Mouse (Mus musculus): ENCODE measurements around the gene Cabcoco1.

Gene Cabcoco1

DNA sequence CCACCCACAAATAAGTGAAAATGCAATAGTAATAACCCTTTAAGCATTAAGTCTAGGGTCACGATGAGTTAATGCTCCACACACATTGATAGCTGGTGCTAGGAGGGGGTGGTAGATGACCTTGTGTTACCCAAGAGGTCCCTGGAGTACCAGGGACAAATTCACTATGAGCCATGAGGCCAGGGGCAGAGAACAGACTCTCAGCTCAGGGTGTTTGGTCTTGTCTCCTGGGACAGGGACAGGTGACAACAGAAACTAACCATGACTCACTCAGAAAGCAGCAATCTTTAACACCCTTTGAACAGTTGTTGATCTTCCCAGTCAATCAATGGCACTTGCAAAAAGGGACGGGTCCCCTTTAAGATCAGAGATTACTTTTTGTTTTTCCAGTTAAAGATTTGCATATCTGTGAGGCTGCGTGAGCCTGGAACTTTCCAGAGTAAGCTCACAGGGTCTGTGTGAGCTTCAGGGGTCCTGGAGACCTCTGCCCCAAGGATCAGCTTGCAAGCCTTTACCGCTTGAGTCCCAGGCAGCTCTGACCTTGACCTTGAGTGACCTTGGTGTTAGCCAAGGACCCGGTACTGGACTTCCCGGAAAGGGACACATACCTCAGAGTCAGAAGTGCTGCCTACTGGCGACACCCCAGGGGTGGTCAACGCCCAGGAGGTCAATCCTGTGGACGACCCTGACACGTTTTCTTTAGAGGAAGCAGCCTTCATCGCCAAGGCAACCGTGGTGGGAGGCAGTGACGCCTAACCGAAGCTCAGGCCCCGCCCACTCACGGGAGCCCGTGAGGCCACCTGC lies at the start of gene Cabcoco1:
Gene Cabcoco1, minus strand, starts transcription at position 758 of the 804 bp plus-strand sequence.
- peak; percentile 91 for DNase-seq

DNA sequence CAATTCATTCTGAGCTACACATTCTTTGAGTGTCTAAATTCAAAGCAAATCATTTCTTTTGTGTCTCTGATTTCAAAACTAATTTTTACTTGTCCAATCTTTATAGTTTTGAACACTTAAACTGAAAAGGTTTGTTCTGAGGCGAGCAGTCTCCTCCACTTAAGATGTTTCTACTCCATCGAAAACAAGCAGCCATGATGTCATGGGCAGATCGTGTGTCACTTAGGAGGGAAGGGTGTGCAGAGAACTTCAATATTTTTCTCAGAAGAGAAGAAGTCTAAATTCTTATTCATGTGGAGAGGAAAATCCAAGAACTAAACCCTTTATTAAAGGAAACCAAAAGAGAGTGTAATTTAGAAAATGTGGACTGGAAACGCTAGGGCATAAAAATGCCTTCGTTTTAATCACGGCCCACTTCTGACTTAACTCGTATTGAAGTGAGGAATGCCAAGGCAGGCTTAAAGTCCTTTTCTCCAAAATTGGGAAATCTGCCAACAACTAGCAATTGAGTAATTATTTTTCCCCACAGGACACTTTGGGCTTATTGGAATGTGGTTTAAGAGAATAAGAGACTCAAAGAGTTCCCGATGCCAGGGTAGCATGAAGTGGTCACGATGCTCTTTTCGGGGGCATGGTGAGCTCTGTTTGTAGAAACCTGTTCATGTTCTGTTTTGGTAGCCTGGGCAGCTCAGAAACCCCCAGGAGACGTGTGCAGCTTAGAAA lies 48.0 kb upstream of the Cabcoco1 start:
- peak; percentile 52 for DNase-seq

DNA sequence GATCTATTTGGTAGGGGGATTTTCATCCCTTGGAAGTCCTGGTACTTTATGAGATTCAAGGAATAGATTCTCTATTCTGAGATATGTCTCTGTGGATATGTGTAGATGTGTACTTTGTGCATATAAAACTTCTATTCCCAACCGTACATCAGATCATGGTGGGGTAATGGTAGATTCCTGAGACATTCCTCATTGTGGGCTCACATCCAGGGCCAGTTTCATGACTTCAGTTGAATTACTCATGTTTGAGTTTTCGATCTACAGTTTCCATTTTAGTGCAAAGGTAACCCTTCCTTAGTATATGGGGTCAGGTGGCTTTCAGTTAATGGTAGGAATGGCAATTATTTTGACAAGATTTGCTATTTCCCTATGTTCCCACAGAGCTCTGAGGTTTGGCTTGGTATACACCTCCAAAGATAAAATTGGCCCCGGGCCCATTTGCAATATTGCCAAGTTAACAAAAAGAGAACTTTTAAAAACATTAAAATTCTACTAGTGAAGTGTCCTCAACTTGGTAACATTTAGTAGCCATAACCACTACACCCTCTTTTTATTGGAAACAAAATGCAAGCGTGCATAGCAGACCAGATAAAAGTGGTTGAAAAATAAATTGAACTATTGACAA lies 45.8 kb upstream of the Cabcoco1 start:
- no peak for DNase-seq

DNA sequence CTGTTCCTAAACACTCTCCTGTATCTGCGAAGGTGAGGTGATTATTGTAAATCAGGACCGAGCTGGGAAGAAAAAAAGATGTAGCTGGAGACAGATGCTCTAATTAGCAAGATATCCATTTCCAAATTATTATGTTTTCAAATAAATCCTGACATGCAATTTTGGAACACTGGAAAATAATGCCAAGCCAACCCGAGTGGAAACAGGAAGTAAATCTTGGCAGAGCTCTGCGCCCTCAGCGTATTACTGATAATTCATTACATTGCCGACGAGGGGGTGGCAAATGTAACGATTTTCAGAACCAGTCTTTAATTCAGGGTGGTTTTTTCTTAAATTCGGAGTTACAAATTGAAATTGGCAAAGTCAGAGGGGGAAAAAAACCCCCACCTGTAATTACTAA lies 35.6 kb upstream of the Cabcoco1 start:
- DNase-seq, result no peak

DNA sequence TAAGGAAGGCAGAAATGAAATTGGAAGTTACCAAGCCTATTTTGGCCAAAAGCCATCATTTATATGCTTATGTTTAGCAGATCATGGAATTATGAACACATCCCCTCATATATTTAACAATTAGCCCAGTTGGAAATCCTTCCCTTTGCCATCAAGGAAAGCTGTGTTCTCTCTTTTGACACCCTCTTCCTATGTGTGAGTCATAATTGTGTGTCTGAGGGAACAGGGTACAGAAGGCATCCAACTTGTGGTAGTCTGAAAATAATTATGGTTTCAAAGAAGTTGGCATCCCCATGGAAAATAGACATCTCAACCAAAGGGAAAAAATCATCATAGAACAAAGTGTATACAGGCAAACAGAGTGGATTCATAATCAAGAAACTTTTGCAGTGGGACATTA lies 26.5 kb upstream of the Cabcoco1 start:
- DNase-seq, result no peak

DNA sequence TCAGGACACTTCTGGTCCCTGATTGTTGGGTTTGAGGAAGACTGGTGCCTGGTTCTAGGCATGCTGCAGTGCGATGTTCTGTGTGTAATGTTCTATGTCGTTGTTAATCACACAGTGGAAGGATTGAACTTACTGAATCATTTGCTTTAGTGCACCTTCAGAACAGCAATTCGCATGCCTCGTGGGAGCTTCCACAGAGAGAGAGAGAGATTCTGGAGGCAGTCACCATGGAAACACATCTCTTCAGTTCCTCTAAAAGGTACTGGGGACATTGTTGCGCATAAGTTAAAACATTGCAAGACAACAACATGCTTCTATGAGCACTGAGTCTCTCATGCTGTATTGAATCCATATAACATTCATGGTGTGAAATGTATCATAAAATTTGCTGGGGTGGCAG lies 20.6 kb upstream of the Cabcoco1 start:
- no peak for DNase-seq

DNA sequence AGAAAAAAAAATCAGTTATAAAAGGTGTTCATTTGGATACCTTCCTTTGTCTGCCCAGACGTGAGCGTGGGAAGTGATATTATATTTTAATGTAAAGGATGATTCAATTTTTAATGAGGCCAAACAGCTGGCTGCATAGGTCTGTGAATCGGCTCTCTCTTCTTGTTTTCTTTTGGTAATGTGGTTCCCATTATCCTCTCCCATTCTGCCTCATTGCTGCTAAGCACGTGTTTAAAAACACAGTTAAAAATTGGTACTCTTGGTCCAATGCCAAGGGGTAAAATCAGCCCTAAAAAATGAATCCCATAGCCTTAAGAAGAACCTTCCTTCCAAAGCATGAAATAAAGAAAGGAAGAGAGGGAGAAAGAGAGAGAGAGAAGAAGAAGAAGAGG lies 17.1 kb upstream of the Cabcoco1 start:
- DNase-seq, result no peak

DNA sequence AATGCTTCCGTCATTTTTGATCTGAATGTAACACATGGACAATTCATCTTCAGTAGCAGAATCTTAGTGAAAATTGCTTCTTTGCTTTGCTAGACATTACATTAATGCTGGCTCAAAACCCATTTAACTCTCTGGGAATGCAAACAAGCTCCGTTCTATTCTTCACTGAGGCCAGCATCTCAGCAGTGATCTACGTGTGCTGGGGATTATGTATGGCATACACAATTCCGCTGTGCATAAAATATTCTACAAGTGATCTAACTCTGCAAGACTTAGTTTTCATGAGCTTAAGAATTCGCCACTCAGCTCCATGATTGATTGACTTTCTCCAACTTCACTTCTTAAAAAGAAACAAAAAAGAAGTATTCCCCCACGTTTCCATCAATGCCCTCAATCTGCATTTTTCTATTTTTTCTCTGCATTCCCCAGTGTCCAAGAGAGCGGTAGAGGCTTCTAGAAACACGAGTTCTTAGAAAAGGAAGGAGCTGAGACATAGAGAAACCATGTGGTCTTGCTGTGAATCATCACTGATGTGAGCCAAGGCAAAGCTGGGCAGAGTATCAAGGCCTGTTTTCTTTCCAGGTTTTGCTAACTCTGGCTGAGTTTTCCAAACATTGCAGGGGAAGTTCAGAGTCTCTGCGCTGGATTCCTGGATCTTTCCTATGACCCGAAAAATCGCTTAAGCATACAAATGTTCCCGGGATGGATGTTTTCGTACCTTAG lies 16.6 kb upstream of the Cabcoco1 start:
- DNase-seq, result peak; percentile 66

DNA sequence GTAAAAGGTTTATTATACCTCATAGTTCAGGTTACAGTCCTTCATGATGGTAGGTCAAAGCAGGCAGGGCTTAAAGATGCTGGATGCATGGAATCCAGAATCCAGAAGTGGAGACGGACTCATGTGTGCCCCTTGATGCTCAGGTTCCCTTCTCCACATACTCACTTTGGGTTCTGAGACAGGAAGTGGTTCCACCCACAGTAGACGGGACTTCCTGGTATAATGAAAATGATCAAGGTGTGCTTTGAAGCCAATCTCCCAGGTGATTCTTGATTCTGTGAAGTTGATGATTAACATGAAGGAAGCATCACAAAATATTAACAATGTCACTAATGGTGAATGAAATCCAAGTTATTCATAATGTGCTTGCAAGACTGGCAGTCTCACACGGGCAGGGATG lies 12.0 kb upstream of the Cabcoco1 start:
- DNase-seq, result no peak

DNA sequence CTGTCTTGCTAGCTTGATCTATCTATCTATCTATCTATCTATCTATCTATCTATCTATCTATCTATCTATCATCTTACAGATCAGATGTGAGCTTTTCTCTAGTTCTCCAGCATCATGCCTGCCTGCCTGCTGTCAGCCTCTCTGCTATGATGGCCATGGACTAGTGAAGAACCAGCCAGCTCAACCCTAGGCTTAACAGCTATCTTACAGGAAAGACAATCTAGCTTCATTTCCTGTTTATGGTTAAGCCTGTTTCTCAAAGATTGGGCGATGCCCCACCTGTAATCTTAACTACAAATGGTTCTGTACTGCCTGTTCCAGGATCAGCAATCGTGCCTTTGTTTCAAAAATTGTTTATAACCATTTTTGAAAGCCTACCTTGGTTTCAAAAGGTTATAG lies 10.9 kb upstream of the Cabcoco1 start:
- DNase-seq, result no peak

DNA sequence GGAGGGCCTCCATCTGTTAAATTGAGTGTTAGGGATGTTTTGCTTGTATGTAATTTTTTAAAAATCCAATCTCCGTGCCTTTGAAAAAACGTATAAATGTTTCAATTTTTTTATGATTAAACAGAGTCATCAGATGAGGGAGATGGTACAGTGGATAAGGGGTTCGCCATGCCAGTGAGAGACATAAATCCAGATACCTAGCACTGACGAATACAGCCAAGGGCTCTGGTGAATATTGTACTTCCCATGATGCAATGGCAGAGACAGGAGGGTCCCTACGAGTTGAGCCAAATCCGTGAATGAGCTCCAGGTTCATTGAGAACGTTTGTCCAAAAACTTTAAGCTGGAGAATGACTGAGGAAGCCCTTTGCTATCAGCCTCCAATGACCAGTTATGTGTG lies 9.6 kb upstream of the Cabcoco1 start:
- DNase-seq, result no peak

DNA sequence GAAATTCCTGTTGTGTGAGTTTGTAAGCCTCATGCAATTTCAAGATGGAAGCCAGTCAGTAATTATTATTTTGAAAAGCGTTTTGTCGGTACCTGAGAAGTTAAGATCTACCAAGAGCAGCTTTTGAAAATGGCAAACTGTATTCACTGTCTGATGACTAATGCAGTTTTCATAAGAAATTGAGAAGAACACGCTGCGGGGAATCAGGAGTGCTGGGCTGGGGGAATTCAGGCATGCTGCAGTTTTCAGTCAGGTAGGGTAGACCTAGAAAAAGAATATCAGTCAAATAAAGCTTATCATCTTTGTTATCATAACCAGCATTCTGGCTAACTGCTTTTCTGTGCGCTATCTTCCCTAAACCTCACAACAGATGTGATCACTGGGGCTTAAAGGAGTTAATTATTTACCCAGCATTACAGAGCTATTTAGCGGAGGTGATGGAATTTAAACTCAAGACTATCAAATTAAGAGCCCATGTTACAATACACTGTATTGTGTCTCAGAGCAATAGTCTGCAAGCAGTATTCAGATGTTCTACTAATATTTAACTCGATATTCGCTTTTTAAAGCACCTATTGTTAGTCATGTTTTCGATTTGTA lies 9.1 kb upstream of the Cabcoco1 start:
- peak; percentile 65 for DNase-seq

DNA sequence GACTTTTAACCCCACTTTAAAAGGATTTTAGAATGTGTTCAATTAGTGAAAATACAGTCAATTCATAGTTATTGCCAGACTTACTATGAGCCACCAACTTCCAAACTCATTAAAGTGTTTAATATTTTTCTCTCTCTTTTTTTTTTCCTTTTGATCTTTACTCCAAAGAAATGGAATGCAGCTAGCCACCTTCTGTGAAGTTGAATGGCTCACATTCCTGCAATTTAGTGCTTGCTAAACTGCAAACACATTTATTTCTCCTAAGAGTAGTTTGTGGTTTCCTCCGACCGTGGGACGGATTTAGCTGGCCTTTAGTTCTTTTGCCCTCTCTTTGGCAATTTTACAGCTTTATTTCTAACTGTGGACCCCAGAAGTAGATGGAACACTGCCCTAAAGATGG lies 1.4 kb upstream of the Cabcoco1 start:
- no peak for DNase-seq

DNA sequence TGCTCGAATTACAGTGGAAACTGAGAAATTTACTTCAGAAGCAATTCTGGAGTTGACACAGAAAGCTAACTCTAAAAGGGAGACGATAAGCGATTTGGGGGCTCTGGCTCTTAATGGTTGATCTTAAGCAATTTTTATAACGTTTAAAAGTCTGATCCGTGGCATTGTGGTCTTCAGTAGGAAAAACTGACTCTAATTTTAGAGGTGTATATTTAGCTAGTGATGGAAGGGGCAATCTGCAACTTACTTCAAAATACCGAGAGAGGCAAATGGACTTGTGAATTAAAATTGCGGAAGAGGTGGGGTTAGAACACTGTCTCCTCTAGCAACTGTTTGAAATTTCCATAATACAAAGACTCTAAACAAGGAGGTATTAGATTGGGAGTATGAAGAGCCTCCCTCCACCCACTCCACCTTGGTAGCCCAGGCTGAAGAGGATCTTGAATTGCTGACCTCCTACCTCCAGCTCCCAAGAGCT lies 286 bp upstream of the Cabcoco1 start:
- DNase-seq, result no peak

DNA sequence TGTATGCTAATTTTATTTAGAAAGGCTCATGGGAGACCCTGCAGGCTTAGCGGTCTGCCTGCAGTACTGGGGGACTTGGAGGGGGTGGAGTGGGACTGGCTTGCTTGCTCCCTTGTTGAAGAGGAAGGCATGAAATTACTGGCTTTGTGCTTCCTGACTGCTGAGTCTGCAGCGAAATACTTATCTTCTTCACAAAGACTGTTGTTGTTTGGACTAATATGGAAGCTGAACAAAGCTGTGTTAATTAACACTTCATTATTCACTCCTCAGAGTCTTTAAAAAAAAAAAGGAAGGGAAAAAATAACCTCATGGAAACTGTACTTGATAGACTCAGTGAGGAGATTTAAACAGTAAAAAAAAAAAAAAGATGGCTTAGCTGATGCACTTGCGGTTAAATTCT lies 1.1 kb downstream of the Cabcoco1 start:
- DNase-seq, result no peak

DNA sequence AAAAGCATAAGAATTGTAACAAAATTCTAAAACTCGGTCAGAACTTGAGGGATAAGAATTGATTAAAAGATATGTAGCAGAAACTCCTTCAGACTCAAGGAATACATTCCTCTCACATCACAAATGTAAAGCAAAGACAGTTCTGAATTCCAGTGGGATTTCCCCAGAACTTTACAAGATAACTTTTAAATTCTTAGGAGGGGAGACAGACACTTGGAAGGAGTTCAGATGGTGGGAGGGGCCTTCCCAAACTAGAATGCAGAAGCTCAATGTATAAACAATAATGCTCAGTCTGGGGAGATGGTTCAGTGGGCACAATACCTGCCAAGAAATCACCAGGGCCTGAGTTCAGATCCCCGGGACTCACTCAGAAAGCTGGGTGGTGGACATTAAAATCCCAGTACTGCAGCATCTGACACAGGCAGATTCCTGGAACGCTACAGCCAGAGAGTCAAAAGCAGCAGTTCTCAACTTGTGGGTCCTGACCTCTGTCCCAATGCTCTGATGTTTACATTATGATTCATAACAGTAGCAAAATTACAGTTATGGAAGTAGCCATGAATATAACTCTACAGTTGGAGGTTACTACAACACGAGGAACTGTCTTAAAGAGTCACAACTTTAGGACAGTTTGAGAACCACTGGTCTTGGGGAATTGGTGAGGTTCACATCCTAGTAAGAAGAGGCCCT lies 4.3 kb downstream of the Cabcoco1 start:
- DNase-seq, result no peak

DNA sequence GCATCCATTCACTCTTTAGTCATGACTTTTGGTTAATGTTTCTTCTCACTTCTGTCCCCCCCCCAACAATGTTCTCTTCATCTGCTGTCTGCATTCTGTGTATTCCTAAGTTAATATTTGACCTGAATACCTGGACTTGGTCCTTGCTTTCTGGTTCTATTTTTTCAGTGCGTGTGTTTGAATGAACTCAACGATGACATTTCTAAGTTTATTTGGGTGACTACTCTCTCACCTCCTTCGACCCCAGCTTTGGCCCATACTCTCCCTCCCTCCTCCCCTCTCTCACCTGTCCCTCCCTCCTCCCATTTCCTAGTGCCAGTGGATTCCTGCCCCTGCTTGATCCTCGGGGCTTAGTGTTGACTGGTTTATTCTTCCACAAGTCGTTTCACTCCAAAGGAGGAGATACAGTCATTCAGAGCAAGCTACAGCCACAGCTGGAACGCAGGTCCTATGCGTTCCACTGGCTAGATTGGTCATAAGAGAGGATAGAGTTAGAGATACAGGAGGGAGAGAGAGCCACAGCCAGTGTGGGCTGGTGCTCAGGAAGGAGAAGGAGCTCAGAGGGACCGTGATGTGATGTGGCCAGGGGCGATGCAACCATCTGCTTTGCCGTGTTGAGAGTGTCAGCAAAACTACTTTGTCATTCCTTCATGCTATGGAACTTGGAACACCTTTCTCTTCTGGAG lies 12.2 kb downstream of the Cabcoco1 start:
- DNase-seq, result peak; percentile 88

DNA sequence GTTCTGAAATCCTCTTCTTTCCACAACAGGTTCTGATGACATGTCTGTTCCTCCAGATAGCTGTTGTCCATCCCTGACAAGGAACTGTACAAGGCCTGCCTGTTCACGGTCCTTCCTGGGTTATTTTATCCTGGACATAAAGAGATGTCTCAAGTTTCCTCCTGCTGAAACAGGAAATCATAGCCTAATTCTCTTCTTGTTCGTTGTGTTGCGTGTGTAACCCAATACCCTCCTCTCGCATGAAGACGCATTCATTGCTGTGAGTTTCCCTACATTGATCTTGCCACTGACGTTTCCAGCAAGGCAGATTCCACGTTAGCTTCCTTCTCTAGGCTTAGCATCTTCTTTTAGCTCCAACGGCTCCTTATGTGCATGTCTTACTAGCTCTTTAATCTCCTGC lies 12.7 kb downstream of the Cabcoco1 start:
- no peak for DNase-seq

DNA sequence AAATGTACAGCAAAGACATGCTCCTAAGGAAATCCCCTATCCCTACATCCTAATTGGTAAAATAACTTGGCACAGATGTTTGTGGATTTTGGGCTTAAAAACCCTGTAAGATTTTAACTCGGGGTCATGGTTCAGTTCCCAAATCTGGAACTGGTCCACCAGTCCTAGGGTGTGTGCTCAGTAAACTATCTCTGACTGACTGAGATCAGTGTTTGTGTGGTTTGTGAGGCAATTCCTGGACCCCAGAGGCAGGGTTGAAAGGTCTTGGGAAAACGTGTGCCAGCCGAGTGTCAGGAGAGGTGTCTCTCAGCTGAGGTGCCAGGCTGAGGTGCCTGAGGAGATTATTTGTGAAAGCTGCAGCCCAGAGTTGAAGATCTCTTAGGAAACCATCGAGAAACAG lies 19.6 kb downstream of the Cabcoco1 start:
- DNase-seq, result peak; percentile 88

DNA sequence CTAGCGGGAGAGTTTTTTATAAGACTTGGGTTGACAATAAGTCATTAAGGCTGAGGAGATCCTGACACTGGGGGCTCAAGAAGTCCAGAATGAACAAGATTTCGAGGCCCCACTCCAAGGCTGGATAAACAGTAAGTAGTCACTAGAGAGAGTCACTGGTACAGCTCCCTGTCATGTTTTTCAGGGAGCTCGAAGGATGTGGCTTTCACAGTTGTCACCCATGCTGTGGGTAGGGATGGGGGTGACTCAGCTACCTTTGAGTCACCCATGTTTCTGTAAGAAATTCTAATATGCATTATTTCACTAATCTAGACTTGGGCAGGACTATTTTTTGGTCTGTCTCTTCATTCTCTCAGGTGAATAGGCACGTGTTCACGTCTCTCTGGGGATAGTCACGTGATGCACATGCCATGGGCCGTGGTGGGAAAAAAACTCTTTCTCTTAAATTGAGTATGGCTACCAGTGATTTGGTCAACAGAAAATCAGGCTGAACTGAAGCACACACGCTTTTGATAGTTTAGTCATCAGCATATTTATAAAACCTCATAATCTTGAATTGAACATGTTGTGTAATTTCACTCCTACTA lies 29.2 kb downstream of the Cabcoco1 start:
- no peak for DNase-seq

DNA sequence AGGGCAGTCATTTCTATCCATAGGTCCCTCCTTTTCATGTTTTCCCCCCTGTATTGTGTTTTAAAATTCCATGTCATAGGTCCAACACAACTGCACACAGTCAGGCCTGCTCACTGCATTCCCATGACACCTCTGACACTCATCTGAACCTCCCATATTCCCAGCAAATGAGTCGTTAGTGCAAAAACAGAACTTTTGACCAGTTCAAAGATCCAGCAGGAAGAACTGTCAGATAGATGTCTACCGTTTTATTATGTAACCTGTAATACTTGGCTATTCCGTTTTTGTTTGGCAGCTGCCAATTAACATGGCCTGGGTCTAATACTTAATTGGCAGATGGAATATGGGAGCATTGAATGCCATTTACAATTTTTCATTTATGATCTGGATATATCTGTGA lies 34.0 kb downstream of the Cabcoco1 start:
- peak; percentile 63 for DNase-seq

Measured in kidney, adult 9 months (tissue).